Comparison of ENCODE assay signal across 8 mouse cellular contexts in genomic region chr14:24486773-24487227, GRCm38 (mm10). TPM values are rescaled to one million over a fixed set of nuclear protein-coding genes. Genes with fewer than 3 reads are reported as not detected.
A peak's percentile ranks its signal among the peaks of the same experiment; 100 is the strongest.
DNase-seq lines count a peak whose midpoint lies in the region; ATAC-seq and TF ChIP-seq lines count a peak whose summit lies in the region.

TSS of gene Polr3a (minus strand) at chr14:24487058.
TSS of gene Rps24 (plus strand) at chr14:24487125.

- TF ChIP-seq POLR2A in MEL (IDR thresholded peaks at IDR 0.05; ENCODE audit: control insufficient read depth in 1 of 2, insufficient read depth in 1 of 2, low read depth in 1 of 2, low read length in 2 of 2, poor library complexity in 1 of 2), result peak; percentile 76 to 80
- TF ChIP-seq POLR2A in cerebellum, adult 2 months (IDR thresholded peaks at IDR 0.05; ENCODE audit: borderline replicate concordance, insufficient read depth, low read length), result peak; percentile 44; the same call in 1 of the 2 replicates

- peaks cover 5 to 9% of the 10 kb centered on the region in 2 experiments; a peak in 3 of 4 replicates for H3K36me3 ChIP-seq in MEL (ENCODE audit: control insufficient read depth in 1 of 2, insufficient read depth in 2 of 2, low read length in 2 of 2)
- H3K36me3 ChIP-seq in forebrain, postnatal 0 days (ENCODE audit: insufficient read depth), result peaks cover 25% of the 10 kb centered on the region
- H3K36me3 ChIP-seq in lung, embryonic 16.5 days (ENCODE audit: control insufficient read depth, insufficient read depth, low read length), result peaks cover 13% of the 10 kb centered on the region

- H3K4me3 ChIP-seq in MEL (ENCODE audit: control insufficient read depth in 1 of 2, insufficient read depth in 1 of 2, low read depth in 2 of 2, low read length in 2 of 2), result peak within 1 kb of the TSS; percentile 52 to 80
- peak within 1 kb of the TSS; percentile 75 for H3K4me3 ChIP-seq in cerebellum, adult 2 months (replicated peaks; ENCODE audit: insufficient read depth, low read depth, low read length)
- H3K4me3 ChIP-seq in forebrain, postnatal 0 days (ENCODE audit: low read depth, low read length), result peak within 1 kb of the TSS; percentile 92
- H3K4me3 ChIP-seq in lung, embryonic 16.5 days (ENCODE audit: low read length), result peak within 1 kb of the TSS; percentile 92

- no peaks in the 10 kb centered on the region for H3K27me3 ChIP-seq in MEL (ENCODE audit: control insufficient read depth in 1 of 2, insufficient read depth in 2 of 2, low read length in 2 of 2)
- H3K27me3 ChIP-seq in cerebellum, adult 2 months (ENCODE audit: control insufficient read depth, insufficient read depth, low read length), result no peaks in the 10 kb centered on the region
- no peaks in the 10 kb centered on the region for H3K27me3 ChIP-seq in forebrain, postnatal 0 days (ENCODE audit: insufficient read depth, low read length)
- H3K27me3 ChIP-seq in lung, embryonic 16.5 days (ENCODE audit: control insufficient read depth, insufficient read depth, low read depth, low read length), result no peaks in the 10 kb centered on the region

- ATAC-seq in forebrain, postnatal 0 days, result peak; percentile 67
- peak; percentile 77 to 86 for ATAC-seq in hematopoietic stem cell, adult 5-6 weeks (replicated peaks in 1 of 2; ENCODE audit: insufficient read depth in 1 of 2, low FRiP score in 2 of 2, low TSS enrichment in 1 of 2, low read depth in 1 of 2, poor library complexity in 2 of 2, severe bottlenecking in 2 of 2)
- peak; percentile 66 for ATAC-seq in lung, embryonic 16.5 days (ENCODE audit: low read depth)

- peak within 1 kb of the TSS; percentile 76 for H3K4me2 ChIP-seq in forebrain, postnatal 0 days (ENCODE audit: low read depth)
- peak within 1 kb of the TSS; percentile 74 for H3K4me2 ChIP-seq in lung, embryonic 16.5 days (ENCODE audit: low read depth, low read length)

- H3K27ac ChIP-seq in MEL (ENCODE audit: control insufficient read depth, low read depth, low read length), result peak within 1 kb of the TSS; percentile 29
- H3K27ac ChIP-seq in cerebellum, adult 2 months (ENCODE audit: insufficient read depth, low read length), result no peak within 1 kb of the TSS
- H3K27ac ChIP-seq in forebrain, postnatal 0 days (ENCODE audit: low read depth, low read length), result peak within 1 kb of the TSS; percentile 40; the same call in 1 of the 2 replicates
- H3K27ac ChIP-seq in lung, embryonic 16.5 days (ENCODE audit: low read length), result peak within 1 kb of the TSS; percentile 57; the same call in 1 of the 2 replicates

- TF ChIP-seq CTCF in MEL (IDR thresholded peaks at IDR 0.05 in 2 of 3, conservative IDR thresholded peaks at IDR 0.05 in 1 of 3; ENCODE audit: control insufficient read depth in 1 of 3, insufficient read depth in 1 of 3, low read depth in 2 of 3, low read length in 3 of 3, poor library complexity in 1 of 3, severe bottlenecking in 1 of 3), result peak; percentile 56 to 86 (median 78); a peak in 5 of 6 replicates
- TF ChIP-seq CTCF in cerebellum, adult 2 months (IDR thresholded peaks at IDR 0.05; ENCODE audit: borderline replicate concordance, insufficient read depth, low read depth, low read length), result peak; percentile 76
- peak; percentile 95 for TF ChIP-seq CTCF in forebrain, postnatal 0 days (IDR thresholded peaks at IDR 0.05; ENCODE audit: low read depth)

- H3K79me2 ChIP-seq in MEL (ENCODE audit: control insufficient read depth, insufficient read depth, low read length, poor library complexity), result peaks cover 31% of the 10 kb centered on the region

- under 1% methylated on average over 30 of the region's 30 CpGs for WGBS in cerebellum, adult 2 months
- under 1% methylated on average over 30 of the region's 30 CpGs for WGBS in forebrain, postnatal 0 days
- under 1% methylated on average over 30 of the region's 30 CpGs for WGBS in lung, embryonic 16.5 days

- no peaks in the 10 kb centered on the region for H3K9me3 ChIP-seq in MEL (replicated peaks; ENCODE audit: insufficient read depth, low read length)
- no peaks in the 10 kb centered on the region for H3K9me3 ChIP-seq in forebrain, postnatal 0 days (ENCODE audit: low read length)
- H3K9me3 ChIP-seq in lung, embryonic 16.5 days (ENCODE audit: control insufficient read depth, low read length), result no peaks in the 10 kb centered on the region

- no peak for TF ChIP-seq RAD21 in MEL (IDR thresholded peaks at IDR 0.05; ENCODE audit: low read depth, low read length)

- peak; percentile 96 for DNase-seq in MEL (ENCODE audit: low read depth, low spot score)
- peak; percentile 91 to 92 for DNase-seq in cerebellum, adult 2 months
- DNase-seq in forebrain, postnatal 0 days, result peak; percentile 95
- DNase-seq in layer of hippocampus, adult 9-10 months (ENCODE audit: low spot score), result peak; percentile 79
- peak; percentile 69 for DNase-seq in ovary, postnatal 10 days (ENCODE audit: low spot score)
- peak; percentile 87 to 90 for DNase-seq in thymus, postnatal 10 days (ENCODE audit: low spot score in 2 of 2)

- H3K4me1 ChIP-seq in MEL (ENCODE audit: control insufficient read depth in 1 of 2, insufficient read depth in 2 of 2, low read length in 2 of 2), result peaks cover 2 to 17% of the 10 kb centered on the region in 2 experiments; a peak in 3 of 4 replicates
- peaks cover 7% of the 10 kb centered on the region for H3K4me1 ChIP-seq in cerebellum, adult 2 months (ENCODE audit: control insufficient read depth, insufficient read depth, low read length)
- H3K4me1 ChIP-seq in forebrain, postnatal 0 days (ENCODE audit: insufficient read depth), result peaks cover 15% of the 10 kb centered on the region
- H3K4me1 ChIP-seq in lung, embryonic 16.5 days (replicated peaks; ENCODE audit: control insufficient read depth, insufficient read depth, low read length), result peaks cover 12% of the 10 kb centered on the region

- 0 out of 4 replicates have a peak, but pooled peaks of 1 of the 2 experiments have one; percentile 38 for TF ChIP-seq EP300 in MEL (IDR thresholded peaks at IDR 0.05; ENCODE audit: low read depth in 1 of 2, low read length in 2 of 2)

- H3K9ac ChIP-seq in MEL (ENCODE audit: control insufficient read depth, low read depth, low read length, poor library complexity, severe bottlenecking), result peak within 1 kb of the TSS; percentile 85
- peak within 1 kb of the TSS; percentile 74 for H3K9ac ChIP-seq in forebrain, postnatal 0 days
- peak within 1 kb of the TSS; percentile 87 for H3K9ac ChIP-seq in lung, embryonic 16.5 days (ENCODE audit: low read length)

TF ChIP-seq in MEL, 35 proteins besides CTCF, POLR2A, EP300 and RAD21 (continues in another document):
- TF ChIP-seq MXI1 (IDR thresholded peaks at IDR 0.05; ENCODE audit: low read depth, low read length) (peak; percentile 96), SIN3A (IDR thresholded peaks at IDR 0.05; ENCODE audit: low read length) (peak; percentile 96), MAZ (IDR thresholded peaks at IDR 0.05; ENCODE audit: low read depth, low read length) (no peak), JUND (IDR thresholded peaks at IDR 0.05; ENCODE audit: low read depth, low read length) (no peak), HCFC1 (IDR thresholded peaks at IDR 0.05; ENCODE audit: low read depth, low read length) (peak; percentile 96), BHLHE40 (IDR thresholded peaks at IDR 0.05; ENCODE audit: borderline replicate concordance, low read depth, low read length) (peak; percentile 100), CHD1 (IDR thresholded peaks at IDR 0.05; ENCODE audit: low read depth, low read length) (no peak), TBP (IDR thresholded peaks at IDR 0.05; ENCODE audit: low read depth, low read length) (peak; percentile 83), MYC (IDR thresholded peaks at IDR 0.05; ENCODE audit: low read depth, low read length) (peak; percentile 81), RCOR1 (IDR thresholded peaks at IDR 0.05; ENCODE audit: low read depth, low read length) (no peak), MEF2A (IDR thresholded peaks at IDR 0.05; ENCODE audit: extremely low read depth, insufficient replicate concordance, low read depth, low read length, poor library complexity, severe bottlenecking) (no peak), USF1 (IDR thresholded peaks at IDR 0.05; ENCODE audit: low read depth, low read length) (peak; percentile 91), MAFK (IDR thresholded peaks at IDR 0.05; ENCODE audit: borderline replicate concordance, low read depth, low read length) (no peak), UBTF (IDR thresholded peaks at IDR 0.05; ENCODE audit: borderline replicate concordance, insufficient read depth, low read depth, low read length) (no peak), ZMIZ1 (IDR thresholded peaks at IDR 0.05; ENCODE audit: low read depth, low read length) (no peak), ZC3H11A (IDR thresholded peaks at IDR 0.05; ENCODE audit: low read depth, low read length) (no peak), POLR2AphosphoS5 (IDR thresholded peaks at IDR 0.05; ENCODE audit: borderline replicate concordance, low read depth, low read length) (no peak), ELF1 (IDR thresholded peaks at IDR 0.05; ENCODE audit: low read depth, low read length) (peak; percentile 95), NELFE (IDR thresholded peaks at IDR 0.05; ENCODE audit: low read depth, low read length) (peak; percentile 79), GATA1 (IDR thresholded peaks at IDR 0.05; ENCODE audit: low read depth, low read length) (no peak), ZKSCAN1 (IDR thresholded peaks at IDR 0.05; ENCODE audit: low read depth, low read length) (no peak), CHD2 (IDR thresholded peaks at IDR 0.05; ENCODE audit: low read length) (no peak)

RNA-seq across cellular contexts. Expression of gene Polr3a, which starts in this region (rescaled TPM):
- total RNA-seq in MEL (2012; rRNA removed), result 22.8 and 24.0 TPM in 2 replicates
- polyA plus RNA-seq in MEL (2012; ENCODE audit: insufficient read depth in 1 of 2, insufficient read length in 2 of 2, low read depth in 1 of 2, low replicate concordance in 2 of 2, missing spikeins in 1 of 2), result 10 to 100 TPM in 1 of 2 experiments, not detected in 1; 26.6 TPM
- polyA plus RNA-seq in cerebellum, adult 2 months (2012; rRNA removed), result 22.0 and 25.2 TPM in 2 replicates
- total RNA-seq in forebrain, postnatal 0 days (2014; rRNA removed), result 19.5 and 29.9 TPM in 2 replicates
- 8.1 and 13.4 TPM in 2 replicates for polyA plus RNA-seq in forebrain, postnatal 0 days (2015; fragmentation: Nextera tagmentation; extraction: Ambion mirVana)
- 13.4 and 15.5 TPM in 2 replicates for total RNA-seq in hematopoietic stem cell, adult 5-6 weeks (2017)
- polyA plus RNA-seq in lung, embryonic 16.5 days (2015; fragmentation: Nextera tagmentation; extraction: Ambion mirVana), result 16.8 and 17.9 TPM in 2 replicates

RNA-seq across cellular contexts. Expression of gene Rps24, which starts in this region (rescaled TPM):
- total RNA-seq in MEL (2012; rRNA removed), result 2,513 and 2,687 TPM in 2 replicates
- 1,000 to 10,000 TPM in 1 of 2 experiments, not detected in 1; 2,914 TPM for polyA plus RNA-seq in MEL (2012; ENCODE audit: insufficient read depth in 1 of 2, insufficient read length in 2 of 2, low read depth in 1 of 2, low replicate concordance in 2 of 2, missing spikeins in 1 of 2)
- polyA plus RNA-seq in cerebellum, adult 2 months (2012; rRNA removed), result 1,301 and 1,467 TPM in 2 replicates
- total RNA-seq in forebrain, postnatal 0 days (2014; rRNA removed), result 1,310 and 1,631 TPM in 2 replicates
- polyA plus RNA-seq in forebrain, postnatal 0 days (2015; fragmentation: Nextera tagmentation; extraction: Ambion mirVana), result 795 and 979 TPM in 2 replicates
- 6,684 and 7,292 TPM in 2 replicates for total RNA-seq in hematopoietic stem cell, adult 5-6 weeks (2017)
- 792 and 827 TPM in 2 replicates for polyA plus RNA-seq in lung, embryonic 16.5 days (2015; fragmentation: Nextera tagmentation; extraction: Ambion mirVana)
